Mouse (Mus musculus) testis, adult 2 months (tissue): ENCODE measurements around the gene Sclt1.

Experiments
- CTCF ChIP-seq: fragments of 200-500 bp; IDR thresholded peaks from 2 replicates; pipeline ENCODE4 v1.5.1; 2012; ENCODE audit warnings: low read depth, mild to moderate bottlenecking, inconsistent platforms, low read length, moderate library complexity; ENCODE audit not compliant: control insufficient read depth, insufficient read depth, insufficient replicate concordance
- POLR2A ChIP-seq: fragments of 200-500 bp; IDR thresholded peaks from 2 replicates; pipeline ENCODE4 v1.6.1; 2012; ENCODE audit warnings: low read depth, mild to moderate bottlenecking, inconsistent platforms, low read length, moderate library complexity; ENCODE audit not compliant: control insufficient read depth

DNA sequence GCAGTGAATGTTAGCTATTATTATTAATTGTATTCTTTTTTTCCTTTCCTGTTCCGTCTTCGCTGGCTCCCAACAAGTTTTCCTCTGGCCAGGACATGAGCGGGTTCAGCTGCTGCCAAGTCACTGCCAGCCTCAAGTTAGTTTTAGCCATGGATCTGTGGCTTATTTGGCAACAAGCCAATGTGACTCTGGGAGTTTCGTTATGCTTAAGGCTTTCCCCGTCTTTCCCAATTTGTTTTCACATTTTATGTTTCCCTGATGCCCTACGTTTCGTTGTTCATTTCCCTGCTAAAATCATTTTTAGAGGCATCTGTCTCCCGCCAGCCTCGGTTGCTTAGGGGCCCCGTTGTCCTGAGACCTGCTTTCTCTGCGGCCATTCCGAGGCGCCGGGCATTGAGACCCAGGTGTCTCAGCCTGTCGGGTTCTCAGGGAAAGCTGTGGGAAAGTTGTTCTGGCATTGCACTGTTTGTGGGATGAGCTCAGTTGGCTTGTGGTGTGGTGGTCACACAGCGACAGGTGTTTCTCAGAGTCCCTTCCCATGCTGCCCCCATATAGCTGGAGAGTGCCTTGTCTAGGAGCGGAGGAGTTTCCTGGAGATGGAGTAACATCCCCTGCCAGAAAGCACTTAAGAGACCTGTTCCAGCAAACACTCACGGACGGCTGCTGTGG lies 152.9 kb downstream of the Sclt1 start:
- TF ChIP-seq CTCF: no peak
- TF ChIP-seq POLR2A: no peak
